Mouse (Mus musculus) MEL (cell line): ENCODE measurements at regions not wholly inside any gene's neighbourhood (a gene's known extent, or its start where the extent isn't known, plus 50 kb on each side); places are given as distances from the start of the nearest gene placed in this dataset.

Source experiments
- DNase-seq: peaks from one replicate; pipeline ENCODE4 v3.0.0; 2011; ENCODE audit warnings: low read depth, low spot score
- H3K27ac ChIP-seq: 2 replicates; pipeline ENCODE4 v1.5.1; 2012; ENCODE audit warnings: low read depth, mild to moderate bottlenecking, control low read depth, low read length, moderate library complexity; ENCODE audit not compliant: control insufficient read depth
- H3K27me3 ChIP-seq, 2 experiments: fragments of 150-350 bp in 1 of 2; sonication (generic) in 1 of 2; 2 replicates each; pipeline ENCODE4 v1.6.1; 2012; ENCODE audit warnings: low read length in 2 of 2, mild to moderate bottlenecking in 2 of 2, improper control_type of control experiment in 1 of 2, moderate library complexity in 1 of 2; ENCODE audit not compliant: insufficient read depth in 2 of 2, control insufficient read depth in 1 of 2
- H3K36me3 ChIP-seq, 2 experiments: 2 replicates each; pipeline ENCODE4 v1.6.1; 2012 to 2014; ENCODE audit warnings: low read length in 2 of 2, improper control_type of control experiment in 1 of 2, inconsistent platforms in 1 of 2, mild to moderate bottlenecking in 1 of 2; ENCODE audit not compliant: insufficient read depth in 2 of 2, control insufficient read depth in 1 of 2
- H3K4me1 ChIP-seq, 2 experiments: fragments of 150-350 bp in 1 of 2; sonication (generic) in 1 of 2; 2 replicates each; pipeline ENCODE4 v1.6.1; 2012; ENCODE audit warnings: low read length in 2 of 2, improper control_type of control experiment in 1 of 2, mild to moderate bottlenecking in 1 of 2; ENCODE audit not compliant: insufficient read depth in 2 of 2, control insufficient read depth in 1 of 2
- H3K4me3 ChIP-seq, 2 experiments: fragments of 150-350 bp in 1 of 2; sonication (generic) in 1 of 2; 2 replicates each; pipeline ENCODE4 v1.5.1; 2012; ENCODE audit warnings: low read depth in 2 of 2, low read length in 2 of 2, mild to moderate bottlenecking in 2 of 2, moderate library complexity in 2 of 2, control low read depth in 1 of 2, improper control_type of control experiment in 1 of 2; ENCODE audit not compliant: control insufficient read depth in 1 of 2, insufficient read depth in 1 of 2
- H3K79me2 ChIP-seq: 2 replicates; pipeline ENCODE4 v1.6.1; 2012; ENCODE audit warnings: mild to moderate bottlenecking, low read length, moderate library complexity; ENCODE audit not compliant: control insufficient read depth, poor library complexity, insufficient read depth
- H3K9ac ChIP-seq: 2 replicates; pipeline ENCODE4 v1.6.1; 2012; ENCODE audit warnings: low read depth, mild to moderate bottlenecking, control low read depth, low read length, moderate library complexity; ENCODE audit not compliant: control insufficient read depth, poor library complexity, severe bottlenecking
- H3K9me3 ChIP-seq: fragments of 150-350 bp; sonication (generic); replicated peaks from 2 replicates; pipeline ENCODE4 v1.6.1; 2012; ENCODE audit warnings: mild to moderate bottlenecking, low read length, improper control_type of control experiment, moderate library complexity; ENCODE audit not compliant: insufficient read depth
- CHD1 ChIP-seq: IDR thresholded peaks from 2 replicates; pipeline ENCODE4 v1.6.1; 2012; ENCODE audit warnings: low read depth, mild to moderate bottlenecking, inconsistent platforms, low read length, improper control_type of control experiment
- CTCF ChIP-seq, 3 experiments: IDR thresholded peaks in 2 of 3; conservative IDR thresholded peaks in 1 of 3; 2 replicates each; pipeline ENCODE4 v1.5.1; 2011 to 2012; ENCODE audit warnings: low read length in 3 of 3, low read depth in 2 of 3, mild to moderate bottlenecking in 2 of 3, improper control_type of control experiment in 1 of 3, inconsistent platforms in 1 of 3, mixed read lengths in 1 of 3, moderate library complexity in 1 of 3; ENCODE audit not compliant: control insufficient read depth in 1 of 3, insufficient read depth in 1 of 3, poor library complexity in 1 of 3, severe bottlenecking in 1 of 3
- ETS1 ChIP-seq: IDR thresholded peaks from 2 replicates; pipeline ENCODE4 v1.6.1; 2012; ENCODE audit warnings: low read depth, mild to moderate bottlenecking, inconsistent platforms, low read length, improper control_type of control experiment, moderate library complexity
- GABPA ChIP-seq: IDR thresholded peaks from 2 replicates; pipeline ENCODE4 v1.6.1; 2012; ENCODE audit warnings: low read depth, mild to moderate bottlenecking, inconsistent platforms, low read length, improper control_type of control experiment, moderate library complexity
- GATA1 ChIP-seq: IDR thresholded peaks from 2 replicates; pipeline ENCODE4 v1.6.1; 2011; ENCODE audit warnings: low read depth, low read length, improper control_type of control experiment
- MXI1 ChIP-seq: IDR thresholded peaks from 2 replicates; pipeline ENCODE4 v1.6.1; 2011; ENCODE audit warnings: mild to moderate bottlenecking, low read depth, low read length, improper control_type of control experiment
- MYC ChIP-seq: IDR thresholded peaks from 2 replicates; pipeline ENCODE4 v1.6.1; 2011; ENCODE audit warnings: low read depth, mild to moderate bottlenecking, low read length, improper control_type of control experiment, moderate library complexity
- NELFE ChIP-seq: IDR thresholded peaks from 2 replicates; pipeline ENCODE4 v1.6.1; 2011; ENCODE audit warnings: low read depth, low read length, improper control_type of control experiment
- NRF1 ChIP-seq: IDR thresholded peaks from 2 replicates; pipeline ENCODE4 v1.6.1; 2014; ENCODE audit warnings: low read depth, mild to moderate bottlenecking, inconsistent platforms, low read length, improper control_type of control experiment, moderate library complexity; ENCODE audit not compliant: poor library complexity, insufficient read depth, severe bottlenecking
- POLR2AphosphoS5 ChIP-seq: IDR thresholded peaks from 2 replicates; pipeline ENCODE4 v1.6.1; 2012; ENCODE audit warnings: low read depth, borderline replicate concordance, mild to moderate bottlenecking, inconsistent platforms, low read length, moderate library complexity, mixed read lengths
- SIN3A ChIP-seq: IDR thresholded peaks from 2 replicates; pipeline ENCODE4 v1.6.1; 2012; ENCODE audit warnings: low read length, improper control_type of control experiment, inconsistent platforms
- SMC3 ChIP-seq: IDR thresholded peaks from 2 replicates; pipeline ENCODE4 v1.6.1; 2011; ENCODE audit warnings: low read depth, low read length, improper control_type of control experiment
- TBP ChIP-seq: IDR thresholded peaks from 2 replicates; pipeline ENCODE4 v1.8.0; 2011; ENCODE audit warnings: low read depth, low read length, improper control_type of control experiment
- USF2 ChIP-seq, 2 experiments: IDR thresholded peaks; 2 replicates each; pipeline ENCODE4 v1.6.1; 2011 to 2012; ENCODE audit warnings: improper control_type of control experiment in 2 of 2, low read length in 2 of 2, borderline replicate concordance in 1 of 2, inconsistent platforms in 1 of 2, low read depth in 1 of 2, mild to moderate bottlenecking in 1 of 2; ENCODE audit not compliant: insufficient read depth in 1 of 2
- ZC3H11A ChIP-seq: IDR thresholded peaks from 2 replicates; pipeline ENCODE4 v1.6.1; 2012; ENCODE audit warnings: low read depth, mild to moderate bottlenecking, inconsistent platforms, low read length, improper control_type of control experiment
- ZKSCAN1 ChIP-seq: IDR thresholded peaks from 2 replicates; pipeline ENCODE4 v1.6.1; 2012; ENCODE audit warnings: low read depth, mild to moderate bottlenecking, inconsistent platforms, low read length, improper control_type of control experiment, moderate library complexity
- ZMIZ1 ChIP-seq: IDR thresholded peaks from 2 replicates; pipeline ENCODE4 v1.6.1; 2012; ENCODE audit warnings: low read depth, mild to moderate bottlenecking, inconsistent platforms, low read length, improper control_type of control experiment, moderate library complexity
- ZNF384 ChIP-seq: IDR thresholded peaks from 2 replicates; pipeline ENCODE4 v1.6.1; 2012; ENCODE audit warnings: low read depth, mild to moderate bottlenecking, inconsistent platforms, low read length, improper control_type of control experiment

DNA sequence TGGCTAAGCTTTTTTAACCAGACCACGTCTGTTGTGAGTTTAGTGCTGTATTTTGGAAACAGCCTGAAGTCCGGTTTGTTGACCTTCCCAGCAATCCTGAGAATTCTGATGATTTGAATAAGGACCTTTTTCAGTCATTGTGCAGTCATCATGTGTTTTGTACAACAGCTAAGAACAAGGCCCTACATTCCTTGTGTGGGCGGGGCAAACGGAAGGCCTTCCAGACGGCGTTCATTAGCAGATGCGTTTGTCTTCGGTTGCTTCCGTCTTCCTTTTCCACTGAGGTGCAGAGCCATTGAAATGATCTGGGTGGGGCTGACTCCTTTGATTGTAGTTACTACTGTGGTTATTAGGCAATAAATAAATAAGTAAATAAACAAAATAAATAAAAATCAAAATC lies 83.8 kb upstream of the Fam3c start:
- Histone ChIP-seq H3K9me3 (no peaks in the 10 kb centered on the region), H3K9ac (no peak overlapping the region), H3K4me3 (no peak overlapping the region), H3K79me2 (no peaks in the 10 kb centered on the region), H3K36me3 (no peaks in the 10 kb centered on the region), H3K27ac (no peak overlapping the region), H3K4me1 (no peaks in the 10 kb centered on the region), H3K27me3 (no peaks in the 10 kb centered on the region)
- TF ChIP-seq CTCF (IDR thresholded peaks at IDR 0.05 in 2 of 3, conservative IDR thresholded peaks at IDR 0.05 in 1 of 3; ENCODE audit: control insufficient read depth in 1 of 3, insufficient read depth in 1 of 3, low read depth in 2 of 3, low read length in 3 of 3, poor library complexity in 1 of 3, severe bottlenecking in 1 of 3): no peak
- no peak for TF ChIP-seq GATA1
- TF ChIP-seq CHD1: no peak
- TF ChIP-seq TBP: no peak
- no peak for TF ChIP-seq SIN3A
- TF ChIP-seq USF2 (IDR thresholded peaks at IDR 0.05; ENCODE audit: borderline replicate concordance in 1 of 2, insufficient read depth in 1 of 2, low read depth in 1 of 2, low read length in 2 of 2): no peak
- no peak for TF ChIP-seq ZMIZ1
- no peak for TF ChIP-seq ZNF384
- no peak for TF ChIP-seq NELFE
- no peak for TF ChIP-seq MYC
- no peak for TF ChIP-seq SMC3
- no peak for DNase-seq

DNA sequence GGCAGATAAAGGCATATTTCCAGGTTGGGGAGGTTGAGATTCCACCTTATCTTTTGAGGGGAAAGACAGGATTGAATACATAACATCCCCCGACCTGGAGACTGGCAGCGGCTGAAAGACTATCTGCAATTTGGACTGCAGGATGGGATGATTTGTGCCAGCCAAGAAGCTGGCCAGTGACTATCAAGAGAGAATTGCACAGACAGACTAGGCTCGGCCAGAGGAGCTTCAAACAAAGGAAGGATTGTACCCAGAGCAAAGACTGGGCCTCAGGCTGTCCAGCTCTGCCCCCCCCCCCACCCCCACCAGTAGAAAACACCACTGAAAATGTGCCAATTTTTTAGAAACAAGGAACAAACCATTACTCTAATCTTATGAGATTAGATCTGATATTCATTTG lies 73.0 kb upstream of the Fam3c start:
- TF ChIP-seq ETS1: no peak
- TF ChIP-seq MXI1: no peak
- TF ChIP-seq POLR2AphosphoS5: no peak
- no peak for TF ChIP-seq GABPA
- TF ChIP-seq ZC3H11A: no peak
- TF ChIP-seq NRF1: no peak
- no peak for TF ChIP-seq ZKSCAN1
- no peak for TF ChIP-seq ZNF384
- no peak for TF ChIP-seq TBP
- no peaks in the 10 kb centered on the region for H3K9me3 ChIP-seq

More for the DNA sequence above, 73.0 kb upstream of the Fam3c start:
- H3K79me2 ChIP-seq: no peaks in the 10 kb centered on the region
- no peaks in the 10 kb centered on the region; a peak in 2 of 4 replicates for H3K36me3 ChIP-seq
- no peak overlapping the region for H3K9ac ChIP-seq
- H3K4me1 ChIP-seq: 0 out of 4 replicates have a peak, but pooled peaks cover 0 to 4% of the 10 kb centered on the region in 2 experiments
- no peak for DNase-seq
- no peaks in the 10 kb centered on the region; a peak in 1 of 4 replicates for H3K27me3 ChIP-seq
- no peak overlapping the region for H3K27ac ChIP-seq
- no peak overlapping the region for H3K4me3 ChIP-seq
